Comparison of ENCODE assay signal across 8 mouse cellular contexts in genomic region chr15:85879498-85879895, GRCm38 (mm10). TPM values are rescaled to one million over a fixed set of nuclear protein-coding genes. Genes with fewer than 3 reads are reported as not detected.
A peak's percentile ranks its signal among the peaks of the same experiment; 100 is the strongest.
DNase-seq lines count a peak whose midpoint lies in the region; ATAC-seq and TF ChIP-seq lines count a peak whose summit lies in the region.

No protein-coding gene starts in this region.

- H3K4me2 ChIP-seq in forebrain, embryonic 13.5 days: peak overlapping the region; percentile 97
- peak overlapping the region; percentile 79 for H3K4me2 ChIP-seq in liver, embryonic 12.5 days
- H3K4me2 ChIP-seq in stomach, embryonic 15.5 days: peak overlapping the region; percentile 90

- peak overlapping the region; percentile 93 for H3K4me3 ChIP-seq in layer of hippocampus, adult 2 months
- H3K4me3 ChIP-seq in bone marrow, adult 2 months (replicated peaks; ENCODE audit: control insufficient read depth, low read depth, low read length): peak overlapping the region; percentile 82
- H3K4me3 ChIP-seq in forebrain, embryonic 13.5 days: peak overlapping the region; percentile 79
- peak overlapping the region; percentile 82 for H3K4me3 ChIP-seq in liver, embryonic 12.5 days
- peak overlapping the region; percentile 85 for H3K4me3 ChIP-seq in stomach, embryonic 15.5 days (replicated peaks)

- WGBS in bone marrow, adult 2 months: under 1% methylated on average over 18 of the region's 18 CpGs
- WGBS in forebrain, embryonic 13.5 days: 2% methylated on average over 18 of the region's 18 CpGs
- WGBS in liver, embryonic 12.5 days (ENCODE audit: insufficient replicate concordance): 1% methylated on average over 18 of the region's 18 CpGs
- under 1% methylated on average over 18 of the region's 18 CpGs for WGBS in stomach, embryonic 15.5 days

- H3K4me1 ChIP-seq in bone marrow, adult 2 months (ENCODE audit: control insufficient read depth, insufficient read depth, low read length): no peaks in the 10 kb centered on the region; the same call in 1 of the 2 replicates
- H3K4me1 ChIP-seq in forebrain, embryonic 13.5 days: peaks cover 22% of the 10 kb centered on the region
- peaks cover 21% of the 10 kb centered on the region for H3K4me1 ChIP-seq in liver, embryonic 12.5 days
- peaks cover 8% of the 10 kb centered on the region; the same call in 1 of the 2 replicates for H3K4me1 ChIP-seq in stomach, embryonic 15.5 days

- peak overlapping the region; percentile 92 for H3K9ac ChIP-seq in forebrain, embryonic 13.5 days
- peak overlapping the region; percentile 87 for H3K9ac ChIP-seq in liver, embryonic 12.5 days
- peak overlapping the region; percentile 92 for H3K9ac ChIP-seq in stomach, embryonic 15.5 days

- H3K9me3 ChIP-seq in forebrain, embryonic 13.5 days (replicated peaks): no peaks in the 10 kb centered on the region
- H3K9me3 ChIP-seq in liver, embryonic 12.5 days (replicated peaks): no peaks in the 10 kb centered on the region
- H3K9me3 ChIP-seq in stomach, embryonic 15.5 days: no peaks in the 10 kb centered on the region

- no peak for TF ChIP-seq POLR2A in bone marrow, adult 2 months (IDR thresholded peaks at IDR 0.05; ENCODE audit: borderline replicate concordance, control insufficient read depth, low read depth, low read length)

- H3K36me3 ChIP-seq in forebrain, embryonic 13.5 days (ENCODE audit: poor library complexity, severe bottlenecking): peaks cover 51% of the 10 kb centered on the region
- H3K36me3 ChIP-seq in liver, embryonic 12.5 days: peaks cover 60% of the 10 kb centered on the region
- H3K36me3 ChIP-seq in stomach, embryonic 15.5 days: peaks cover 37% of the 10 kb centered on the region

- peak overlapping the region; percentile 93 for H3K27ac ChIP-seq in layer of hippocampus, adult 2 months
- H3K27ac ChIP-seq in bone marrow, adult 2 months (ENCODE audit: control insufficient read depth, insufficient read depth, low read depth, low read length, poor library complexity): peak overlapping the region; percentile 65
- peak overlapping the region; percentile 65 for H3K27ac ChIP-seq in forebrain, embryonic 13.5 days
- H3K27ac ChIP-seq in liver, embryonic 12.5 days: peak overlapping the region; percentile 83
- H3K27ac ChIP-seq in stomach, embryonic 15.5 days: peak overlapping the region; percentile 89

- peak; percentile 48 for ATAC-seq in forebrain, embryonic 13.5 days
- ATAC-seq in liver, embryonic 12.5 days: peak; percentile 41
- ATAC-seq in stomach, embryonic 15.5 days (ENCODE audit: insufficient read depth, low FRiP score, low read depth): peak; percentile 23

- TF ChIP-seq CTCF in layer of hippocampus, adult 2 months (conservative IDR thresholded peaks at IDR 0.05): no peak
- TF ChIP-seq CTCF in bone marrow, adult 2 months (IDR thresholded peaks at IDR 0.05; ENCODE audit: control insufficient read depth, insufficient read depth, low read length): no peak

- no peaks in the 10 kb centered on the region for H3K27me3 ChIP-seq in forebrain, embryonic 13.5 days
- H3K27me3 ChIP-seq in liver, embryonic 12.5 days (replicated peaks): no peaks in the 10 kb centered on the region
- H3K27me3 ChIP-seq in stomach, embryonic 15.5 days (replicated peaks): no peaks in the 10 kb centered on the region

- DNase-seq in layer of hippocampus, adult 2 months (ENCODE audit: low spot score in 2 of 2): no peak
- DNase-seq in layer of hippocampus, postnatal 36 days: no peak
- DNase-seq in layer of hippocampus, adult 18-20 months (ENCODE audit: low spot score in 2 of 2): no peak
- DNase-seq in c-Kit-positive CD71-positive TER-119-positive erythroid progenitor cells, embryonic 14.5 days (ENCODE audit: low spot score): no peak

RNA-seq across cellular contexts. Expression of gene Trmu, which starts 0.4 kb away (rescaled TPM):
- 10 to 100 TPM; 36.9 to 41.5 TPM for total RNA-seq in layer of hippocampus, adult 2 months (2021)
- total RNA-seq in layer of hippocampus, postnatal 36 days (2021): 10 to 100 TPM; 33.9 to 36.8 TPM
- polyA plus RNA-seq in bone marrow, adult 2 months (2011; ENCODE audit: insufficient read depth, insufficient read length, low replicate concordance, missing spikeins): 15.3 and 40.4 TPM in 2 replicates
- polyA plus RNA-seq in forebrain, embryonic 13.5 days (2015; fragmentation: Nextera tagmentation; extraction: Ambion mirVana): 45.2 and 53.2 TPM in 2 replicates
- 21.8 and 22.1 TPM in 2 replicates for polyA plus RNA-seq in liver, embryonic 12.5 days (2016; fragmentation: Nextera tagmentation; extraction: Ambion mirVana)
- 39.0 and 45.6 TPM in 2 replicates for polyA plus RNA-seq in stomach, embryonic 15.5 days (2015; fragmentation: Nextera tagmentation; extraction: Ambion mirVana)
- 10 to 100 TPM; 29.1 to 38.0 TPM for total RNA-seq in layer of hippocampus, adult 18-20 months (2021)

RNA-seq across cellular contexts. Expression of gene Gtse1, which starts 20.0 kb away (rescaled TPM):
- under 1 TPM; 0.42 to 0.54 TPM for total RNA-seq in layer of hippocampus, adult 2 months (2021)
- under 1 TPM; 0.61 to 0.67 TPM for total RNA-seq in layer of hippocampus, postnatal 36 days (2021)
- polyA plus RNA-seq in bone marrow, adult 2 months (2011; ENCODE audit: insufficient read depth, insufficient read length, low replicate concordance, missing spikeins): 16.0 and 20.8 TPM in 2 replicates
- polyA plus RNA-seq in forebrain, embryonic 13.5 days (2015; fragmentation: Nextera tagmentation; extraction: Ambion mirVana): 31.0 and 31.4 TPM in 2 replicates
- polyA plus RNA-seq in liver, embryonic 12.5 days (2016; fragmentation: Nextera tagmentation; extraction: Ambion mirVana): 34.4 and 35.3 TPM in 2 replicates
- 23.5 and 26.3 TPM in 2 replicates for polyA plus RNA-seq in stomach, embryonic 15.5 days (2015; fragmentation: Nextera tagmentation; extraction: Ambion mirVana)
- total RNA-seq in layer of hippocampus, adult 18-20 months (2021): under 1 TPM; 0.30 to 0.35 TPM

RNA-seq across cellular contexts. Expression of gene Ttc38, which starts 47.4 kb away (rescaled TPM):
- total RNA-seq in layer of hippocampus, adult 2 months (2021): 1 to 10 TPM; 5.7 to 6.5 TPM
- total RNA-seq in layer of hippocampus, postnatal 36 days (2021): 1 to 10 TPM; 4.4 to 7.7 TPM
- 2.4 and 2.9 TPM in 2 replicates for polyA plus RNA-seq in bone marrow, adult 2 months (2011; ENCODE audit: insufficient read depth, insufficient read length, low replicate concordance, missing spikeins)
- polyA plus RNA-seq in forebrain, embryonic 13.5 days (2015; fragmentation: Nextera tagmentation; extraction: Ambion mirVana): 2.9 and 3.4 TPM in 2 replicates
- 5.2 and 6.0 TPM in 2 replicates for polyA plus RNA-seq in liver, embryonic 12.5 days (2016; fragmentation: Nextera tagmentation; extraction: Ambion mirVana)
- 8.3 and 9.1 TPM in 2 replicates for polyA plus RNA-seq in stomach, embryonic 15.5 days (2015; fragmentation: Nextera tagmentation; extraction: Ambion mirVana)
- total RNA-seq in layer of hippocampus, adult 18-20 months (2021): 1 to 10 TPM; 5.0 to 6.7 TPM

RNA-seq across cellular contexts. Expression of gene Pkdrej, which starts 58.0 kb away (rescaled TPM):
- total RNA-seq in layer of hippocampus, adult 2 months (2021): under 1 TPM; 0.74 to 0.81 TPM
- total RNA-seq in layer of hippocampus, postnatal 36 days (2021): under 1 TPM; 0.53 to 0.62 TPM
- polyA plus RNA-seq in bone marrow, adult 2 months (2011; ENCODE audit: insufficient read depth, insufficient read length, low replicate concordance, missing spikeins): not detected in 2 replicates
- polyA plus RNA-seq in forebrain, embryonic 13.5 days (2015; fragmentation: Nextera tagmentation; extraction: Ambion mirVana): not detected in 2 replicates
- polyA plus RNA-seq in liver, embryonic 12.5 days (2016; fragmentation: Nextera tagmentation; extraction: Ambion mirVana): 0.07 and 0.12 TPM in 2 replicates
- polyA plus RNA-seq in stomach, embryonic 15.5 days (2015; fragmentation: Nextera tagmentation; extraction: Ambion mirVana): 0.18 and 0.21 TPM in 2 replicates
- total RNA-seq in layer of hippocampus, adult 18-20 months (2021): under 1 TPM; 0.62 to 0.63 TPM
